Mouse (Mus musculus) lung, embryonic 16.5 days (tissue): ENCODE measurements around the gene Dhps. TPM values are rescaled to one million over a fixed set of nuclear protein-coding genes. Genes with fewer than 3 reads are reported as not detected.

Experiments
- ATAC-seq: fragments of 200-750 bp; cut with Nextera tagmentation; 2 replicates; pipeline ENCODE4 v1.8.0; 2017; ENCODE audit warnings: low read depth, mild to moderate bottlenecking, moderate library complexity
- H3K27ac ChIP-seq: fragments of 300-500 bp; sonication (generic); 2 replicates; pipeline ENCODE4 v1.5.1; 2014; ENCODE audit warnings: mild to moderate bottlenecking, control low read depth, low read length
- H3K27me3 ChIP-seq: fragments of 300-500 bp; sonication (generic); 2 replicates; pipeline ENCODE4 v1.6.1; 2014; ENCODE audit warnings: low read depth, low read length, mixed read lengths; ENCODE audit not compliant: control insufficient read depth, insufficient read depth
- H3K36me3 ChIP-seq: fragments of 300-500 bp; sonication (generic); 2 replicates; pipeline ENCODE4 v1.6.1; 2014; ENCODE audit warnings: low read length; ENCODE audit not compliant: control insufficient read depth, insufficient read depth
- H3K4me1 ChIP-seq: fragments of 300-500 bp; sonication (generic); replicated peaks from 2 replicates; pipeline ENCODE4 v1.6.1; 2014; ENCODE audit warnings: low read length, mixed read lengths; ENCODE audit not compliant: control insufficient read depth, insufficient read depth
- H3K4me2 ChIP-seq: fragments of 300-500 bp; sonication (generic); 2 replicates; pipeline ENCODE4 v1.6.1; 2014; ENCODE audit warnings: low read depth, low read length, control low read depth
- H3K4me3 ChIP-seq: fragments of 300-500 bp; sonication (generic); 2 replicates; pipeline ENCODE4 v1.5.1; 2014; ENCODE audit warnings: mild to moderate bottlenecking, low read length, control low read depth
- H3K9ac ChIP-seq: fragments of 300-500 bp; sonication (generic); 2 replicates; pipeline ENCODE4 v1.6.1; 2014; ENCODE audit warnings: low read length, control low read depth
- H3K9me3 ChIP-seq: fragments of 300-500 bp; sonication (generic); 2 replicates; pipeline ENCODE4 v1.6.1; 2016; ENCODE audit warnings: low read length; ENCODE audit not compliant: control insufficient read depth
- WGBS: fragments of 180-500 bp; shearing (Covaris S2); extraction: QIAGEN DNeasy Blood & Tissue Kit; methylation state at CpG from one replicate; pipeline ENCODE4 v1.1.7; 2014; 5-methylcytosine and 5-hydroxymethylcytosine counted together
- polyA plus RNA-seq: library from polyadenylated mRNA; unstranded; fragments of >200 nt; fragmentation: Nextera tagmentation; extraction: Ambion mirVana; gene quantifications from 2 replicates; pipeline ENCODE4 v1.2.1, GENCODE M21; 2015

Dhps gene
- polyA plus RNA-seq, 1 experiment from 2014 or later = 51.9 TPM

DNA sequence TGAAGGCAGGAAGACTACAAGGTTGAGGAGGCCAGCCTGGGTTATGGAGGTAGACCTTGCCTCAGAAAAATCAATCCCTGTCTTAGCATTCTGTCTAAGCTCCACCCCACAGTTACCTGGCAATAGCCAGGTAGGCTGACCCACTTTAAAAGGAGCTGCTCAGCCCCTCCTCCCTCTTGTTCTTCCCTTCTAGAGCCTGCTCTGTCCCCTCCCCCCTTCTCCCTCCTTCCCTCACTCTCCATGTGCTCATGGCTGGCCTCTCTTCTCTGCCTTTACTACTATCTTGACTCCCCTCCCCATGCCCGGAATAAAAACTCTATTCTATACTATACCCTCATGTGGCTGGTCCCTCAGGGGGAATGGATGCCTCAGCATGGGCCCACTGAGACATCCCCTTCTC lies 37.7 kb upstream of the Dhps start:
- Histone ChIP-seq H3K4me1 (peaks cover 13% of the 10 kb centered on the region), H3K4me3 (no peak overlapping the region), H3K27me3 (no peaks in the 10 kb centered on the region), H3K9ac (no peak overlapping the region), H3K9me3 (no peaks in the 10 kb centered on the region), H3K36me3 (peaks cover 34% of the 10 kb centered on the region), H3K27ac (no peak overlapping the region; the same call in 1 of the 2 replicates), H3K4me2 (no peak overlapping the region)
- 52% methylated on average over 1 of the region's 1 CpGs for WGBS
- no peak for ATAC-seq

DNA sequence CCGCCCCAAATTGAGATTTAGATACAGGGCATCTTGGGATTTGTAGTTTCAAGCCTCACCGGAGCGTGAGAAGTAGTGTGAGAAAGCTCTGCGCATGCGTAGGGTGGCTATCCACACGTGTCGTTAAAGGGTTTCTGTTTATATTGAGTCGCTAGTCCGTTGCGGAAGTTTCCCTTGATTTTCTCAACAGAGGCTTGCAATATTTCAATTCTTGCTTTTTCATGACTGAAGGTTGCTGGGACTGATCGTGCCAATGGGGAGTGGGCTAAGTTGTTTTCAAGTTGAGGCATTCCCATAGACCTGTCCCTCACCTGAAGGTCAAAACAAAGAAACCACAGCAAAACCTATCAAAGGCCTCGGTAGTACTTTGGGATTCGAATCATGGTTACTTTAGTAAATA lies 36.8 kb upstream of the Dhps start:
- WGBS = under 1% methylated on average over 13 of the region's 13 CpGs
- H3K9ac ChIP-seq = peak overlapping the region; percentile 94
- peak overlapping the region; percentile 50; the same call in 1 of the 2 replicates for H3K27ac ChIP-seq

DNA sequence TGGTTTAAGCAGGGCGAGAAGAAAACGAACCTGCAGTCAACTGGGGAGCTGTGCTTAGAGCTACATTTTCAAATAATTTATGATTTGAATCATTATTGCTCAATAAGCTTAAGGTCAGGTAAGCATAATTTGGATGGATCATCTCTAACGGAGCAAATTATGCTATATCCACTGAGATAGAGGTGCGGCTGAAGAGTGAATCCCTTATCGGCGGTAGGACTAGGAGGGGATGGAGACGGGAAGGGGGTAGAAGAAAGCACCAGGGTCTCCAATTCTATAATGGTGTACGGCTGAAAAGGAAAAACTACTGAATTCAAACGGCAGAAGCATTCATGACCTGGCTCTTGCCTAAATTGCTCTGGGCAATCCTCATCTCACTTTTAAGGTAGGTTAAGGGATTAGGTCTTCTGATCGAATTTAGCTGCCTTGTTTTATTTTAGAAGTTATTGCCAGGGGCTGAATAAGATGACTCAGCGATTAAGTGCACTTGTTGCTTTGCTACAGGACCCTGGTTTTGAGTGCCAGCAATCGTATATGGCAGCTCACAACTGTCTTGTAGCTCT lies 36.3 kb upstream of the Dhps start:
- H3K27me3 ChIP-seq = no peaks in the 10 kb centered on the region
- ATAC-seq = no peak
- peak overlapping the region; percentile 83 for H3K4me3 ChIP-seq
- peaks cover 15% of the 10 kb centered on the region for H3K4me1 ChIP-seq
- H3K9ac ChIP-seq = peak overlapping the region; percentile 94
- no peaks in the 10 kb centered on the region for H3K9me3 ChIP-seq
- peak overlapping the region; percentile 100 for H3K27ac ChIP-seq
- H3K36me3 ChIP-seq = peaks cover 27% of the 10 kb centered on the region
- WGBS = 4% methylated on average over 12 of the region's 12 CpGs
- peak overlapping the region; percentile 91 for H3K4me2 ChIP-seq

More for the DNA sequence above, 36.8 kb upstream of the Dhps start:
- Histone ChIP-seq H3K4me1 (peaks cover 15% of the 10 kb centered on the region), H3K27me3 (no peaks in the 10 kb centered on the region), H3K36me3 (peaks cover 30% of the 10 kb centered on the region), H3K4me2 (peak overlapping the region; percentile 91), H3K4me3 (peak overlapping the region; percentile 83), H3K9me3 (no peaks in the 10 kb centered on the region)
- no peak for ATAC-seq

DNA sequence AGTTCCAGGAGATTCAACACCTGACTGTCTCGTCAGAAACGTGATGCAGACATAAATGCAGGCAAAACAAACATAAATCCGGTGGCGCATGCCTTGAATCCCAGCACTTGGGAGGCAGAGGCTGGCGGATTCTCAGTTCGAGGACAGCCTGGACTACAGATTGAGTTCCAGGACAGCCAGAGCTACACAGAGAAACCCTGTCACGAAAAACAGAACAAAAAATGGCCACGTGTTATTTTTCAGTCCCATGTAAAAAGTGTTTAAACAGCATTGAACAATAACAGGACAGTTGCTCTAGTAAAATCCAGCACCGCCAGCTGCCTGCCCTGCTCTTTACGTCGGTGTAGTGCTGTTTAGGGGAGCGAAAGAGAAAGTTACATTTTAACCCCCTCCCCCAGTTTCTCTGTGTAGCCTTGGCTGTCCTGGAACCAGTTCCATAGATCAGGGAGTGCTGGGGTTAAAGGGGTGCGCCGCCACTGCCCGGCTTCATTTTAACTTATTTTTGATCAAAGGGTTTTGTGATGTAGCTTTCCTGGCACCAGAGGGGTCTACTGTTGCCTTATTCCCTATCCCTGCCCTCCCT lies 35.7 kb upstream of the Dhps start:
- under 1% methylated on average over 15 of the region's 15 CpGs for WGBS
- peak; percentile 12 for ATAC-seq
- Histone ChIP-seq H3K27ac (peak overlapping the region; percentile 100), H3K4me2 (peak overlapping the region; percentile 91), H3K4me1 (peaks cover 15% of the 10 kb centered on the region), H3K27me3 (no peaks in the 10 kb centered on the region), H3K9me3 (no peaks in the 10 kb centered on the region), H3K9ac (peak overlapping the region; percentile 94), H3K36me3 (peaks cover 28% of the 10 kb centered on the region), H3K4me3 (peak overlapping the region; percentile 83)

DNA sequence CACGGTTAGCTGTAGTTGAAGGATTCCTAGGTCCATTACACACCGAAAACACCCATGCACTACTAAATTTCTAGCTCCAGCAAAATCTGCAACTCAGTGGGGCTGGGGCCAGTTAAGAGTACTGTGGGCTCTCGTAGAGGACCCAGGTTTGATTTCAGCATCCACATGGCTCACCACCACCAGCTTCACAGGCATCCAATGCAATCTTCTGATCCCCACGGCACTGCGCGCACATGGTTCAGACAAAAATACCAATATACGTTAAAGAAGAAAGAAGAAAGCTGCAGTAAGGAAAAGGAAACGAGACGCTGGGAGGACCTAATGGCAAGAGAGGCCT lies 35.2 kb upstream of the Dhps start:
- Histone ChIP-seq H3K27me3 (no peaks in the 10 kb centered on the region), H3K27ac (peak overlapping the region; percentile 100), H3K9me3 (no peaks in the 10 kb centered on the region), H3K36me3 (peaks cover 29% of the 10 kb centered on the region), H3K4me3 (peak overlapping the region; percentile 83), H3K4me2 (peak overlapping the region; percentile 91), H3K9ac (peak overlapping the region; percentile 94), H3K4me1 (peaks cover 15% of the 10 kb centered on the region)
- peak; percentile 26 for ATAC-seq
- 0% methylated on average over 9 of the region's 9 CpGs for WGBS

DNA sequence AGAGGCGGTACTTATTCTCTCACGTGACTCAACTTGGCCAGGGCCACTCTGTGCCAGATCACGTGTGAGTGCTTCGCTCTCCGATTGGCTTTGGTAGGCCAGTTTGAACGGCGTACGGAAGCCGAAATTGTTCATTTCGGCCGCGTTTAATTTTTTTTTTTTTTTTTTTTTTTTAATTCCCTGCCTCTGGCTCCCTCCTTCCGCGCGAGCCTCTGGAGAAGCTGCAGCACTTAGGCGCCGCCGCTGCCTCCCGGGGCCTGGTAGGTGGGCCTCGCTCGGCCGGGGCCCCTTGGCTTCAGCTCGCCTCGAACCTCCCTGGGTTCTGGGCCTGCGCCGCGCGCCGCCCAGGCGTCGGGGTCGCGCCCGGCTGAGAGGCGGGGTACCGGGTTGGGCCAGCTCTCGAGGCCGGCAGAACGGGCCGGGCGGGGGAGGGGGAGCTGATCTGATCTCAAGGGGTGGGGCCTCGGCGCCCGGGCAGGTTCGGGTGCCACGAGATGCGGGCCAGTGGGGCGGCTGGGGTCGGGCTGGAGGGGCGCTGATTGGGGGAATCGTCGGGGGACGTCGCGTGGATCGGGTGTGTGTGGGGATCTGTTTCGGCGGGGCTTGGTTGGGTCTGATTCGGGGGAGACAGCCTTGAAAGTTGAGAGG lies 34.7 kb upstream of the Dhps start, which contains the start of gene Tnpo2:
TSS of gene Tnpo2 (plus strand) at position 198 of the 648 bp plus-strand sequence.
- H3K9me3 ChIP-seq = no peaks in the 10 kb centered on the region
- H3K4me2 ChIP-seq = peak within 1 kb of the TSS; percentile 91
- H3K27ac ChIP-seq = peak within 1 kb of the TSS; percentile 100
- H3K9ac ChIP-seq = peak within 1 kb of the TSS; percentile 94
- WGBS = under 1% methylated on average over 56 of the region's 59 CpGs
- H3K4me3 ChIP-seq = peak within 1 kb of the TSS; percentile 83
- H3K36me3 ChIP-seq = peaks cover 26% of the 10 kb centered on the region
- H3K4me1 ChIP-seq = peaks cover 15% of the 10 kb centered on the region
- ATAC-seq = peak; percentile 94
- H3K27me3 ChIP-seq = no peaks in the 10 kb centered on the region

DNA sequence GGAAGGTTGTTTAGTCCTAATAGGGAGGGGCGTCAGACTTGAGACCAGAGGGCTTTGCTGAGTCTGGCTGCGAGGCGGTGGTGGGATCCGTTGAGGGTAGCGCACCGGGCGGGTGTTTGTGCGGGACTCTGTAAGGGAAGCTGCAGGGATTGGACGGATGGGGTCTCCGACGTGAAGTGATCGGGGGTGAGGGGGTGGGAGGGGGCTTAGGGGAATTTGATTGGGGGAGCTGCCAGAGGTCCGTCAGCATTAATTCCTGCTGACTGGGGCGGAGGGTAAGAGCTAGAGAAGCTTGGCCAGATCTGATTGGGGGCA lies 34.2 kb upstream of the Dhps start:
- H3K27me3 ChIP-seq = no peaks in the 10 kb centered on the region
- WGBS = 0% methylated on average over 14 of the region's 14 CpGs
- H3K4me2 ChIP-seq = peak overlapping the region; percentile 81
- peaks cover 22% of the 10 kb centered on the region for H3K36me3 ChIP-seq
- peak overlapping the region; percentile 83 for H3K4me3 ChIP-seq
- peak; percentile 53 for ATAC-seq
- peak overlapping the region; percentile 100 for H3K27ac ChIP-seq
- peaks cover 15% of the 10 kb centered on the region for H3K4me1 ChIP-seq
- H3K9me3 ChIP-seq = no peaks in the 10 kb centered on the region
- H3K9ac ChIP-seq = peak overlapping the region; percentile 94

DNA sequence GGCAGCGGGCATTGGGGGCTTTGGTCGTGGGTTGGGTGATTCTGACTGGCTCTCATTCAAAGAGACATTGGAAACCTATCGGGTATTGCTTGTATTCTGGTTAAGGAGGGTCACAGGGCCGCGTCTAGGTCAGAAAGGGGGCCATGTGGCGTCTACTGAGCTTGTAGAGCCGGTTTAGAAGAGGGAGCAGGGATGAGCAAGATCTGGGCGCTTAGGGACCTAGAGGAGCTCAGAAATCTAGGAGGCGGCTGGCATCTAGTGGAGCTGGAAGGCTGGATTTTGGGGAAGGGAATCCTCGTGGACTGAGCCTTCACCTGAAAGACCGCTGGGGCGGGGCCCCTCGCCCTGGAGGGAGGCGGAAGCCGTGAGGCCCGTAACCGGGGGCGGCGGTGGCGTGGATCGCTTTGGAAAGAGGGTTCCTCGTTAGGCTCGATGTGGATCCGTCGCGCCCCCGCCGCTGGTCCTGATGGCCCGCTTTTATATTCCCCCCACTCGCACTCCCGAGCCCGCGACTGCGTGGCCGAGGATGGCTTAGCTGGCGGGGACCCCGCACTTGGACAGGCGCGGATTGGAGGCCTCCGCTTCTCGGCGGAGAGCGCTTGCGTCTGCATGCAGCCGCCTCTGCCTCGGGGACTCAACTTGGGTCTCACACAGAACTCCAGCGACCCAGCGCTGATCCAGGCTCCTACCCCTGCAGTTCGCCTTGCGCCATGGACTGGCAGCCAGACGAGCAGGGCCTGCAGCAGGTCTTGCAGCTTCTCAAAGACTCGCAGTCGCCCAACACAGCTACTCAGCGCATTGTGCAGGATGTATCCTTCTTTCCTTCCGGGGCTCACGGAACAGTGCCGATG lies 33.7 kb upstream of the Dhps start:
- H3K9me3 ChIP-seq = no peaks in the 10 kb centered on the region
- H3K4me2 ChIP-seq = peak overlapping the region; percentile 81
- H3K4me1 ChIP-seq = peaks cover 15% of the 10 kb centered on the region
- peaks cover 17% of the 10 kb centered on the region for H3K36me3 ChIP-seq
- no peaks in the 10 kb centered on the region for H3K27me3 ChIP-seq
- H3K9ac ChIP-seq = peak overlapping the region; percentile 94
- H3K4me3 ChIP-seq = peak overlapping the region; percentile 83
- peak overlapping the region; percentile 100 for H3K27ac ChIP-seq
- peak; percentile 3; the same call in 1 of the 2 replicates for ATAC-seq
- under 1% methylated on average over 52 of the region's 57 CpGs for WGBS

DNA sequence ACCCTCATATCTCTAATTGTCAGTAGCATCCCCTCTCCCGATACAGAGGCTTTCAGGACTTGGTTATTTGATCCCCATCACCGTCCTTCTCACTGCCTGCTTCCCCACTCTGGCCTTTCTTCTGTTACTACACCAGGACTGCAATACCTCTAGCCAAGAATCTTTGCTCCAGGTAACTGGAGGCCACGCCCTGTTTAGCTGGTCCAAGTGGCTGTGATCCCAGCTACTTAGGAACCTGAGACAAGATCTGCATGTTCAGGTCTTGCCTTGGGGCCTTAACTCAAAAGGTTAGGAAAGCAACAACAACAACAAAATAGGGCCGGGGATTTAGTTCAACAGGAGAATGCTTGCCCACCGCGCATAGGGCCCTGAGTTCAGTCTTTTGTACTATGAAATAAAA lies 27.9 kb upstream of the Dhps start:
- Histone ChIP-seq H3K9me3 (no peaks in the 10 kb centered on the region), H3K36me3 (peaks cover 64% of the 10 kb centered on the region), H3K27ac (no peak overlapping the region), H3K9ac (no peak overlapping the region), H3K4me3 (no peak overlapping the region), H3K4me1 (peaks cover 3% of the 10 kb centered on the region), H3K4me2 (no peak overlapping the region), H3K27me3 (no peaks in the 10 kb centered on the region)
- 91% methylated on average over 6 of the region's 6 CpGs for WGBS
- ATAC-seq = no peak
